Mouse (Mus musculus) frontal cortex, adult (tissue): ENCODE results near the gene Spata9.

Experiments used
- ATAC-seq: cut with Nextera tagmentation; 2 replicates; pipeline ENCODE4 v1.9.2; 2017; ENCODE audit warnings: mild to moderate bottlenecking, moderate library complexity, mixed read lengths; ENCODE audit not compliant: low TSS enrichment

The Spata9 gene

DNA sequence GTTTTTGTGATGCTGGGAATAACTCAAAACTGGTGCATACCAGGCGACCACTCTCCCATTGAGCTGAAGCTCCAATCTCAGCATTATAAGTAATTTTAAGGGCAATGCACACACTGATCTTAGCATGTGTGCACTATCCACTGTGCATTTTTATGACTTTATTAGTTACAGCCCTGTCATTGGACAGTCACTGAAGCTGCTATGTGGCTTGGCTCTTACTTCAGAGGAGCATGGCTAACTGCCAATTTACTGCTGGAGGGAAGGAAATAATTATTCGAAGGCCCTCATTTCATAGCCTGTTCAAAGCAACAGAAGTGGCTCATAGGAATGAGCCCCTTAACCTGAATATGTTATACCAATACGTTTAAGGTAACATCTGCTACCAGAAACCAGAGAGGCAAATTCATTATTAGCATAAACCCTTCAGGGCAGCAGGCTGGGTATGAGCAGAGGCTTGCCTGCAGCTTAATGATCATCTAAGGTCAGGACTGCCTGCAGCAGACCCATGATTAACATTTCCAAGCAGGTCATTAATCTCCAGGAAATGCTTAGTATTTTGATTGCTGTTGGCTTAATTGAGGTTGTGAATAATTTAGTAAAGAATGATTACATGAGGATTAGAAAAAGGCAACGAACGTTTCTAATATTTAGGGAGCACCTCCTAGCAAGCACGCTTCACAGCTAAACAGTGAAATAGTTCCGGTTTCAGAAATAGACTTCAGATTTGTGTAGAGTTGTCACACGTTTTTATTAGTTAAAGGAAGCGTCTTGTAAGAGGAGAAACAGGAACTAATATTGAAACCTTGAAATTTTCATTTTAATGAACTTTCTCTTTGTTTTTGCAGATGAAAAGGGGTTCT lies 25.4 kb downstream of the Spata9 start:
- ATAC-seq: no peak

DNA sequence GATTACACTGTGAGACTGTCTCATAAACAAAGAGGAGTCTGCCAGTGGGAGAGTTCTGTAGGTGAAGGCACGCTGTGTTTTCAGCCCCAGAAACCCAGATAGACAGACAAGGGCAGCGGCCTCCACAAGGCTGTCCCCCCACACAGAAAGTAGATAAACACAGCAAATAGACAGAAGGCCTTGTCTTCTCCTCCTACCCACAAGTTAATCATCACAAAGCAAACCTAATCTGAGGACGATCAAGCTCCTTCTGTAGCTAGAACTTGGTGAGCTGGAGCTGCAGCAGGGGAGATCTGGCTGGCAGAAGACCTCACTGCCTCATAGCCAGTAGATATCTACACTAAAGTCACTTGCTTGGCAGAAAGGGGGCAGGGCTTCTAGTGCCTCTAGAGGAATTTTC lies 36.3 kb downstream of the Spata9 start:
- ATAC-seq: no peak

DNA sequence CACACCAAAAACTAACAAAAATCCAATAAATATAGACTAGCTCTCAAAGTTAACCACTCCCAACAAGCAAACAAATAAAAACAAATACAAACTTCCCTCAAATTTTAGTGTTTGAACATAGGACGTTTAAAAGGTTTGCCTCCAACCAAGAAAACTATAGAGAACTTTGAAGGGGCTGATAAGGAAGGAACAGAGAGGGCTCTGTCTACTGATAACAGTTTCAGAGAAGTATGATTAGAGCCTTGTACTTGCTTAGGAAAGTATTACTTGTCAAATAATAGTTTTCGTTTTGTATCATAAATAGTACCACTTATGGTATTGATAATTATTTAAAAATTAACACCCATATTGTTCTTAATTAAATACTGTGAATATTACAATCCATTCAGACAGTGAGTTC lies 47.6 kb downstream of the Spata9 start:
- no peak for ATAC-seq

DNA sequence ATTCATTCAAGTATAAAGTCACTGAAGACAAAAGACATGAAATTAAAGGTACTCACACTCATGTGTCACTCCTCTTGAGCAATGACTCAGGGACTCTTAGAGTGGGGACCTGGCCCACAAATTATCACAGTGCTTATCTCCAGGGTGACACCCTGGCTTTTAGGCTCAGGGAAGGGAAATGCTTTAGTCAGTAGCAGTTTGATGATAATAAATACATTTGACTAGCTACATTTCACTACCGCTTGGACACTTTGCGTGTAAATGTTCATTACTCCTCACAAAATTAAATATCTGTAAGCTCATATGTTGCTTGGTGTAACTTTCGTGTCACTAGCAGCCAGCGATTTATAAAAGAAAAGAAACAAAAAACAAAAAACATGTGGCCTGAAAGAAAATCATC lies 50.5 kb downstream of the Spata9 start:
- ATAC-seq: no peak

DNA sequence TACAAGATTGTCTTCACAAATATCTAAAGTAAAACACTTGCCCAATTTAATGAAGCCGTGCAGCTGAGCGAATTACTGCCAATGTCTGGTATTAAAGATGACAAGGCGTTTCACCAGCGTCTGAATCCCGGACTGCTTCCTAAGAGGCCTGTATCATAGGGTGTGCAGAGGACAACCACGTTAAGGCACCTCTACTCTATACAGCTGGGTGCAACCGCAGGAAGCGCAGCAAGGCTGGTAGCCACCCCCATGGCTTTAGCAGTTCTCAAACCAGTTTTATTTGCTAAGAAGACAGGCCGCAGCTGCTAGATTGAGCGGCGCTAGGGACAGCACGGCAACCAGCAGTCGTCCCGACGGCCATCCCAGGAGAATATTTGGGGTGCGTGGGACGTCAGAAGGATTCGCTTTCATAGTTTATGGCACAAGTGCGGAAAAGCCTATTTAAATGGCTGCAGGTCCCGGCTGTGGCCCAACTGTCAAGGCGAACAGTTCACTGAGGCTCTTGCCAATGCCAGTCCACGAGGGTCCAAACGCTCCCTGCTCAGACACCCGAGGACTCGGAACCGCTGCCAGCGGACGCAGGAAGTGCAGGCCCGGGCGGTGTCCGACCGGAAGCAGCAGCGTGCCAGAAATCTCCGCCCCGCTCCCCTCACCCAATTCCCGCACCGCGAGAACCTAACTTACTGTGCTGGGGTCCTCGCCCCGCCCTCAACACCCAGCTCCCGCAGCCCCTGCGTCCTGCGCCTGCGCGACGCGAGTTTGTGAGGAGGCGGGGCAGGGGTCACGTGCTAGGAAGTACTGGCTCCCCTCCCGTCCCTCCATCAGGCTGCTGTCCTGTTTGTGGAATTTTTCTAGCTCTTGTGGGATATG lies 51.3 kb downstream of the Spata9 start, which contains the start of gene Rfesd:
Gene Rfesd, minus strand, starts transcription at position 746 of the 870 bp plus-strand sequence.
- ATAC-seq: peak; percentile 94

DNA sequence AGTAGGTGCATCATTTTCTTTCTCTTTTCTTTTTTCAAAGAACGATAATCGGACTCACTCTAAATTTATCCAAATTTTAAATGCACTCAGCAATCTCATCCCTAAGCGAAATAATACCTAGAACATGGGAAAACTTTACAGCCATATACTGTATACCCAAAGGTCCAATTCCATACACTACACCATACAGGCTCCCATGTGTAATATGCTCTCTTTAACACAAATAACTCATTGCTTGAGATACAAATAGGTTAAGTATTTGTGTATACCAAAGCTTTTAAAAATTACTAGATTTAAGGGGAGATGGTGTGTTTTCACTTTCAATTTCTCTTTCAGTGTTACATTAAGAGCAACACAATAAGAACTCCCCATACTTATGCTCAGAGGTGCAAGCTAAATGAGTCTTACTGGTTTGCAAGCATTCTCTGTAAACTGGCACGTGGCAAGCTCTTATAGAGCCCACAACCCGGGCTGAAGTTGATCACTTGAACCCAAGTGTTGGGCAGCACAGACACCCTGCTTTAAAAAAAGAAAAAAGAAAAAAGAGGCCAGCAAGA lies 52.0 kb downstream of the Spata9 start:
- ATAC-seq: peak; percentile 41

DNA sequence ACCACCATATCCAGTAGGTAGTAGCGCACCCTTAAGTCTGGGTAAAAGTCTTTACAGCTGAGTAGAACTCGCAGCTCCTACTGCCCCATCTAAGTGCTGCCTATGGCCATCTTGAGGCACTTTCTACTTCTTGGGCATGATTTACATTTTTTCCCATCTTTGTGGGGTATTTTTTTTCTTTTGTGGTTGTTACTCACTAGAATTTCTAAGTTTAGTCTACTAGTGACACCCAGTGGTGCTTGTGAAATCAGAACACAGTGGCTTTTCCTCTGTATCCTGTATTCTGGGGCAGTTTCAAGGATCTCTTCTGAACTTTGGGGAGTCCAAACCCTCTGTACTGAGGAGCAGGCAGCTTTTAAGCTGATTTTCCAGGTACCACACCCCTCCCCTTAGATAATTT lies 54.8 kb downstream of the Spata9 start:
- peak; percentile 39; the same call in 1 of the 2 replicates for ATAC-seq

DNA sequence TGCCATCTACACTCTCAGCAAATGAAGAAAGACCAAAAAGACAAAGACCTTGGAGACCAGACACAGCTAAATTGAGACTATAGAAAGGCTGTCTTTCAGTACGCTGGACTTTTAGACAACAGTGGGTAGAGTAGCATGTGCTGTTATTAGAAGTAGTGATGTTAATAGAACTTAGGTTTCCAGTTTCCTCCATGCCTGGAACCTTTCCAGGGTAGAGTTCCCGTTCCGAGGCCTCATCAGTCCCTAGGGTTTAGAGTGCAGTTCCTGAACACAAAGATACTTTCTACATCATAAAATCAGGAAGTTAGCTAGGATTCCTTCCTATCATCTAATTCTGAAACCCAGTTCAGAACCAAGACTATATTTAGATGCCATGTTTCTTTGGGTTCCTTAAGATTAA lies 57.6 kb downstream of the Spata9 start:
- ATAC-seq: no peak

DNA sequence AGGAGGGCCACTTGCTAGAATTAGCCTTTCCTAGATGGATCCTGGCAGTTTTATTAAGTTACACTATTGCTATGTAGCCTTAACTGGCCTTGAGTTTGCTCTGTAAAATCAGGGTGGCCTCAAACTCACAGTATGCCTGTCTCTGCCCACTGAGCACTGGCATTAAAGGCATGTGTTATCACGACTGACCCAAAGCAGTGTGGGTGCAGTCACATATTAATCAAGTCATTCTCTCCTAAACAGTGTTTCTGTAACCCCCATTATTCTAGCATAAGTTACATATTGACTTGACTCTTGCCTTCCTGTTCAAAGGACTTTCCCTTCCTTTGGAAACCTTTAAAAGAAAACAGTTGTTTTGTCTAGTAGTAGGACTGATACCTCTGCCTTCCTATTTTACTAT lies 75.5 kb downstream of the Spata9 start:
- no peak for ATAC-seq

DNA sequence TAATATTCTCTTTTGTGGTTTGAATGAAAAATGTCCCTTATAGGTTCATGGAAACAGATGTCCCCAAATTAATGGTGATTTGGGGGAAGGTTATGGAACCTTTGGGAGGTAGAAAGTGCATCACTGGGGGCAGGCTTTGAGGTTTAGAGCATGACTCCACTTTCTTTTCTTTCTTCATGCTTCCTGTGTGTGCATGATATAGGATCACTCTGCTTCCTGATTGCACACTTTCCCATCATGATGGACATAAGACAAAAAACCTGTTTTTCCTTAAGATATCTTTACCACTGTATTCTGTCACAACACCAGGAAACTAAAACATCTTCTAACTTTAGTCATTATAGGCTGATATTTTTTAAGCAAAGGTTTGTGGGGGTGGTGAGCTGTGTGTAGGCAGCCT lies 78.0 kb downstream of the Spata9 start:
- no peak for ATAC-seq
